Mouse (Mus musculus) MEL (cell line): ENCODE measurements around the gene Prdm1. TPM values are rescaled to one million over a fixed set of nuclear protein-coding genes. Genes with fewer than 3 reads are reported as not detected.

Experiments used
- DNase-seq: peaks from one replicate; pipeline ENCODE4 v3.0.0; 2011; ENCODE audit warnings: low read depth, low spot score
- H3K27ac ChIP-seq: 2 replicates; pipeline ENCODE4 v1.5.1; 2012; ENCODE audit warnings: low read depth, mild to moderate bottlenecking, control low read depth, low read length, moderate library complexity; ENCODE audit not compliant: control insufficient read depth
- H3K27me3 ChIP-seq, 2 experiments: fragments of 150-350 bp in 1 of 2; sonication (generic) in 1 of 2; 2 replicates each; pipeline ENCODE4 v1.6.1; 2012; ENCODE audit warnings: low read length in 2 of 2, mild to moderate bottlenecking in 2 of 2, improper control_type of control experiment in 1 of 2, moderate library complexity in 1 of 2; ENCODE audit not compliant: insufficient read depth in 2 of 2, control insufficient read depth in 1 of 2
- H3K36me3 ChIP-seq, 2 experiments: 2 replicates each; pipeline ENCODE4 v1.6.1; 2012 to 2014; ENCODE audit warnings: low read length in 2 of 2, improper control_type of control experiment in 1 of 2, inconsistent platforms in 1 of 2, mild to moderate bottlenecking in 1 of 2; ENCODE audit not compliant: insufficient read depth in 2 of 2, control insufficient read depth in 1 of 2
- H3K4me1 ChIP-seq, 2 experiments: fragments of 150-350 bp in 1 of 2; sonication (generic) in 1 of 2; 2 replicates each; pipeline ENCODE4 v1.6.1; 2012; ENCODE audit warnings: low read length in 2 of 2, improper control_type of control experiment in 1 of 2, mild to moderate bottlenecking in 1 of 2; ENCODE audit not compliant: insufficient read depth in 2 of 2, control insufficient read depth in 1 of 2
- H3K4me3 ChIP-seq, 2 experiments: fragments of 150-350 bp in 1 of 2; sonication (generic) in 1 of 2; 2 replicates each; pipeline ENCODE4 v1.5.1; 2012; ENCODE audit warnings: low read depth in 2 of 2, low read length in 2 of 2, mild to moderate bottlenecking in 2 of 2, moderate library complexity in 2 of 2, control low read depth in 1 of 2, improper control_type of control experiment in 1 of 2; ENCODE audit not compliant: control insufficient read depth in 1 of 2, insufficient read depth in 1 of 2
- H3K79me2 ChIP-seq: 2 replicates; pipeline ENCODE4 v1.6.1; 2012; ENCODE audit warnings: mild to moderate bottlenecking, low read length, moderate library complexity; ENCODE audit not compliant: control insufficient read depth, poor library complexity, insufficient read depth
- H3K9ac ChIP-seq: 2 replicates; pipeline ENCODE4 v1.6.1; 2012; ENCODE audit warnings: low read depth, mild to moderate bottlenecking, control low read depth, low read length, moderate library complexity; ENCODE audit not compliant: control insufficient read depth, poor library complexity, severe bottlenecking
- H3K9me3 ChIP-seq: fragments of 150-350 bp; sonication (generic); replicated peaks from 2 replicates; pipeline ENCODE4 v1.6.1; 2012; ENCODE audit warnings: mild to moderate bottlenecking, low read length, improper control_type of control experiment, moderate library complexity; ENCODE audit not compliant: insufficient read depth
- BHLHE40 ChIP-seq: IDR thresholded peaks from 2 replicates; pipeline ENCODE4 v1.6.1; 2012; ENCODE audit warnings: low read depth, mild to moderate bottlenecking, inconsistent platforms, low read length, improper control_type of control experiment, borderline replicate concordance
- CHD1 ChIP-seq: IDR thresholded peaks from 2 replicates; pipeline ENCODE4 v1.6.1; 2012; ENCODE audit warnings: low read depth, mild to moderate bottlenecking, inconsistent platforms, low read length, improper control_type of control experiment
- CHD2 ChIP-seq: IDR thresholded peaks from 2 replicates; pipeline ENCODE4 v1.6.1; 2011; ENCODE audit warnings: low read length, improper control_type of control experiment
- CTCF ChIP-seq, 3 experiments: IDR thresholded peaks in 2 of 3; conservative IDR thresholded peaks in 1 of 3; 2 replicates each; pipeline ENCODE4 v1.5.1; 2011 to 2012; ENCODE audit warnings: low read length in 3 of 3, low read depth in 2 of 3, mild to moderate bottlenecking in 2 of 3, improper control_type of control experiment in 1 of 3, inconsistent platforms in 1 of 3, mixed read lengths in 1 of 3, moderate library complexity in 1 of 3; ENCODE audit not compliant: control insufficient read depth in 1 of 3, insufficient read depth in 1 of 3, poor library complexity in 1 of 3, severe bottlenecking in 1 of 3
- E2F4 ChIP-seq: IDR thresholded peaks from 2 replicates; pipeline ENCODE4 v1.6.1; 2011; ENCODE audit warnings: low read depth, low read length, improper control_type of control experiment, borderline replicate concordance
- EP300 ChIP-seq, 2 experiments: IDR thresholded peaks; 2 replicates each; pipeline ENCODE4 v1.6.1; 2011; ENCODE audit warnings: improper control_type of control experiment in 2 of 2, low read length in 2 of 2, low read depth in 1 of 2, mild to moderate bottlenecking in 1 of 2
- GATA1 ChIP-seq: IDR thresholded peaks from 2 replicates; pipeline ENCODE4 v1.6.1; 2011; ENCODE audit warnings: low read depth, low read length, improper control_type of control experiment
- JUND ChIP-seq: IDR thresholded peaks from 2 replicates; pipeline ENCODE4 v1.6.1; 2011; ENCODE audit warnings: low read depth, mild to moderate bottlenecking, improper control_type of control experiment, low read length
- KAT2A ChIP-seq: conservative IDR thresholded peaks from 2 replicates; pipeline ENCODE4 v1.6.1; 2012; ENCODE audit warnings: low read depth, low read length, improper control_type of control experiment, inconsistent platforms
- MAX ChIP-seq: IDR thresholded peaks from 2 replicates; pipeline ENCODE4 v1.6.1; 2011; ENCODE audit warnings: low read length, improper control_type of control experiment
- MEF2A ChIP-seq: IDR thresholded peaks from 2 replicates; pipeline ENCODE4 v1.6.1; 2014; ENCODE audit warnings: low read depth, mild to moderate bottlenecking, inconsistent platforms, low read length, improper control_type of control experiment; ENCODE audit not compliant: poor library complexity, insufficient replicate concordance, severe bottlenecking; ENCODE audit errors: extremely low read depth
- MYB ChIP-seq: IDR thresholded peaks from 2 replicates; pipeline ENCODE4 v1.6.1; 2011; ENCODE audit warnings: mild to moderate bottlenecking, low read depth, low read length, improper control_type of control experiment
- NELFE ChIP-seq: IDR thresholded peaks from 2 replicates; pipeline ENCODE4 v1.6.1; 2011; ENCODE audit warnings: low read depth, low read length, improper control_type of control experiment
- POLR2A ChIP-seq, 2 experiments: IDR thresholded peaks; 2 replicates each; pipeline ENCODE4 v1.6.1; 2011 to 2012; ENCODE audit warnings: low read length in 2 of 2, mild to moderate bottlenecking in 2 of 2, control low read depth in 1 of 2, improper control_type of control experiment in 1 of 2, low read depth in 1 of 2, moderate library complexity in 1 of 2; ENCODE audit not compliant: control insufficient read depth in 1 of 2, insufficient read depth in 1 of 2, poor library complexity in 1 of 2
- POLR2AphosphoS2 ChIP-seq: IDR thresholded peaks from 2 replicates; pipeline ENCODE4 v1.6.1; 2011; ENCODE audit warnings: low read length, improper control_type of control experiment
- POLR2AphosphoS5 ChIP-seq: IDR thresholded peaks from 2 replicates; pipeline ENCODE4 v1.6.1; 2012; ENCODE audit warnings: low read depth, borderline replicate concordance, mild to moderate bottlenecking, inconsistent platforms, low read length, moderate library complexity, mixed read lengths
- RAD21 ChIP-seq: IDR thresholded peaks from 2 replicates; pipeline ENCODE4 v1.6.1; 2011; ENCODE audit warnings: mild to moderate bottlenecking, low read depth, low read length, improper control_type of control experiment
- SIN3A ChIP-seq: IDR thresholded peaks from 2 replicates; pipeline ENCODE4 v1.6.1; 2012; ENCODE audit warnings: low read length, improper control_type of control experiment, inconsistent platforms
- SMC3 ChIP-seq: IDR thresholded peaks from 2 replicates; pipeline ENCODE4 v1.6.1; 2011; ENCODE audit warnings: low read depth, low read length, improper control_type of control experiment
- TAL1 ChIP-seq: IDR thresholded peaks from 2 replicates; pipeline ENCODE4 v1.6.1; 2012; ENCODE audit warnings: mild to moderate bottlenecking, inconsistent platforms, low read length, moderate library complexity, mixed read lengths
- TBP ChIP-seq: IDR thresholded peaks from 2 replicates; pipeline ENCODE4 v1.8.0; 2011; ENCODE audit warnings: low read depth, low read length, improper control_type of control experiment
- ZC3H11A ChIP-seq: IDR thresholded peaks from 2 replicates; pipeline ENCODE4 v1.6.1; 2012; ENCODE audit warnings: low read depth, mild to moderate bottlenecking, inconsistent platforms, low read length, improper control_type of control experiment
- ZKSCAN1 ChIP-seq: IDR thresholded peaks from 2 replicates; pipeline ENCODE4 v1.6.1; 2012; ENCODE audit warnings: low read depth, mild to moderate bottlenecking, inconsistent platforms, low read length, improper control_type of control experiment, moderate library complexity
- ZMIZ1 ChIP-seq: IDR thresholded peaks from 2 replicates; pipeline ENCODE4 v1.6.1; 2012; ENCODE audit warnings: low read depth, mild to moderate bottlenecking, inconsistent platforms, low read length, improper control_type of control experiment, moderate library complexity
- ZNF384 ChIP-seq: IDR thresholded peaks from 2 replicates; pipeline ENCODE4 v1.6.1; 2012; ENCODE audit warnings: low read depth, mild to moderate bottlenecking, inconsistent platforms, low read length, improper control_type of control experiment
- polyA plus RNA-seq, 2 experiments: library from polyadenylated mRNA; stranded (reverse) in 1 of 2; unstranded in 1 of 2; fragments of >175 nt in 1 of 2; fragments of >200 nt in 1 of 2; gene quantifications; 2 replicates each; pipeline versions ENCODE4 v1.2.1 to v1.2.4; 2012; ENCODE audit warnings: low replicate concordance in 2 of 2, low read depth in 1 of 2; ENCODE audit not compliant: insufficient read length in 2 of 2, insufficient read depth in 1 of 2, missing spikeins in 1 of 2
- total RNA-seq: library from RNA; depleted of rRNA; stranded (reverse); fragments of 300-350 nt; gene quantifications from 2 replicates; pipeline ENCODE4 v1.2.3, GENCODE M21; 2012

Prdm1 gene
- total and polyA plus RNA-seq, 3 experiments = 0.14 TPM; not detected in 2

- no peaks in the 10 kb centered on the region for H3K79me2 ChIP-seq
- no peak overlapping the region for H3K4me3 ChIP-seq
- H3K36me3 ChIP-seq = peaks cover 0 to 5% of the 10 kb centered on the region in 2 experiments; a peak in 2 of 4 replicates
- H3K27me3 ChIP-seq = no peaks in the 10 kb centered on the region
- DNase-seq = no peak
- peaks cover 0 to 10% of the 10 kb centered on the region in 2 experiments; a peak in 1 of 4 replicates for H3K4me1 ChIP-seq
- H3K9me3 ChIP-seq = no peaks in the 10 kb centered on the region
- no peak overlapping the region for H3K27ac ChIP-seq
- TF ChIP-seq SIN3A = no peak
- no peak for TF ChIP-seq CHD1
- no peak for TF ChIP-seq SMC3
- TF ChIP-seq ZNF384 = no peak
- no peak for TF ChIP-seq CTCF (IDR thresholded peaks at IDR 0.05 in 2 of 3, conservative IDR thresholded peaks at IDR 0.05 in 1 of 3; ENCODE audit: control insufficient read depth in 1 of 3, insufficient read depth in 1 of 3, low read depth in 2 of 3, low read length in 3 of 3, poor library complexity in 1 of 3, severe bottlenecking in 1 of 3)
- TF ChIP-seq RAD21 = no peak
- no peak overlapping the region for H3K9ac ChIP-seq
These were observed 83.9 kb downstream of the Prdm1 start for GRCm38 (mm10) chr10:44444415-44444814.

- no peak for DNase-seq
- H3K4me3 ChIP-seq = no peak overlapping the region
- H3K36me3 ChIP-seq = peaks cover 0 to 5% of the 10 kb centered on the region in 2 experiments; a peak in 2 of 4 replicates
- H3K4me1 ChIP-seq = peaks cover 0 to 10% of the 10 kb centered on the region in 2 experiments; a peak in 1 of 4 replicates
- no peak overlapping the region for H3K27ac ChIP-seq
- H3K9ac ChIP-seq = no peak overlapping the region
- H3K79me2 ChIP-seq = no peaks in the 10 kb centered on the region
- H3K27me3 ChIP-seq = no peaks in the 10 kb centered on the region
- no peaks in the 10 kb centered on the region for H3K9me3 ChIP-seq
- TF ChIP-seq POLR2AphosphoS5 (no peak), CHD1 (no peak), ZNF384 (no peak), E2F4 (no peak), CHD2 (no peak), ZKSCAN1 (no peak), MEF2A (no peak), MYB (no peak), EP300 (IDR thresholded peaks at IDR 0.05; ENCODE audit: low read depth in 1 of 2, low read length in 2 of 2) (no peak), NELFE (no peak), ZMIZ1 (no peak)
- TF ChIP-seq, all 39 proteins: peak for 0
These were observed 84.6 kb downstream of the Prdm1 start for GRCm38 (mm10) chr10:44443696-44444095.

- TF ChIP-seq JUND = no peak
- no peak for TF ChIP-seq ZC3H11A
- TF ChIP-seq TBP = no peak
- TF ChIP-seq KAT2A = no peak
- TF ChIP-seq SIN3A = no peak
- TF ChIP-seq POLR2AphosphoS5 = no peak
- no peak for TF ChIP-seq EP300 (IDR thresholded peaks at IDR 0.05; ENCODE audit: low read depth in 1 of 2, low read length in 2 of 2)
- no peak for TF ChIP-seq BHLHE40
- no peak for TF ChIP-seq MAX
- TF ChIP-seq GATA1 = no peak
- TF ChIP-seq RAD21 = no peak
- no peak for TF ChIP-seq POLR2AphosphoS2
- TF ChIP-seq POLR2A (IDR thresholded peaks at IDR 0.05; ENCODE audit: control insufficient read depth in 1 of 2, insufficient read depth in 1 of 2, low read depth in 1 of 2, low read length in 2 of 2, poor library complexity in 1 of 2) = no peak
- no peak for TF ChIP-seq TAL1
These were observed 88.6 kb downstream of the Prdm1 start for GRCm38 (mm10) chr10:44439732-44440131.

More at GRCm38 (mm10) chr10:44439732-44440131, 88.6 kb downstream of the Prdm1 start:
- no peak overlapping the region for H3K27ac ChIP-seq
- no peak overlapping the region for H3K4me3 ChIP-seq
- no peaks in the 10 kb centered on the region for H3K79me2 ChIP-seq
- H3K9me3 ChIP-seq = no peaks in the 10 kb centered on the region
- no peak for DNase-seq
- H3K9ac ChIP-seq = no peak overlapping the region
- no peaks in the 10 kb centered on the region for H3K27me3 ChIP-seq
- H3K4me1 ChIP-seq = peaks cover 5 to 40% of the 10 kb centered on the region in 2 experiments
- H3K36me3 ChIP-seq = peaks cover 0 to 24% of the 10 kb centered on the region in 2 experiments; a peak in 2 of 4 replicates
